Mouse (Mus musculus): ENCODE data around the gene Camk2g.

Camk2g gene

GRCm38 (mm10) chr14:20806116-20806840 is 12.4 kb upstream of the Camk2g start:
- peak; percentile 38 for DNase-seq

- peak; percentile 88 for DNase-seq
Measured at GRCm38 (mm10) chr14:20804964-20805672, 11.2 kb upstream of the Camk2g start.

GRCm38 (mm10) chr14:20804481-20804880 is 10.6 kb upstream of the Camk2g start:
- no peak for DNase-seq

- peak; percentile 90 for DNase-seq
Measured at GRCm38 (mm10) chr14:20803606-20803938, 9.7 kb upstream of the Camk2g start.

GRCm38 (mm10) chr14:20802926-20803605 is 9.2 kb upstream of the Camk2g start:
- DNase-seq: no peak

- peak; percentile 96 for DNase-seq
Measured at GRCm38 (mm10) chr14:20798761-20799160, 4.9 kb upstream of the Camk2g start.

- no peak for DNase-seq
Measured at GRCm38 (mm10) chr14:20798300-20798699, 4.4 kb upstream of the Camk2g start.

- DNase-seq: no peak
Measured at GRCm38 (mm10) chr14:20796643-20797042, 2.8 kb upstream of the Camk2g start.

GRCm38 (mm10) chr14:20796170-20796569 is 2.3 kb upstream of the Camk2g start:
- no peak for DNase-seq

- no peak for DNase-seq
Measured at GRCm38 (mm10) chr14:20795423-20796152, 1.7 kb upstream of the Camk2g start.

GRCm38 (mm10) chr14:20794589-20794988 is 701 bp upstream of the Camk2g start:
- no peak for DNase-seq

GRCm38 (mm10) chr14:20792922-20793757 is 748 bp downstream of the Camk2g start:
- peak; percentile 79 for DNase-seq

GRCm38 (mm10) chr14:20792243-20792921 is 1.5 kb downstream of the Camk2g start:
- no peak for DNase-seq

GRCm38 (mm10) chr14:20791511-20792242 is 2.2 kb downstream of the Camk2g start:
- no peak for DNase-seq

- no peak for DNase-seq
Measured at GRCm38 (mm10) chr14:20790996-20791395, 2.9 kb downstream of the Camk2g start.

GRCm38 (mm10) chr14:20790445-20790844 is 3.4 kb downstream of the Camk2g start:
- no peak for DNase-seq

- no peak for DNase-seq
Measured at GRCm38 (mm10) chr14:20789593-20789992, 4.3 kb downstream of the Camk2g start.

GRCm38 (mm10) chr14:20788151-20788550 is 5.7 kb downstream of the Camk2g start:
- no peak for DNase-seq

GRCm38 (mm10) chr14:20786611-20787015 is 7.3 kb downstream of the Camk2g start:
- peak; percentile 38 for DNase-seq

- DNase-seq: no peak
Measured at GRCm38 (mm10) chr14:20786020-20786419, 7.9 kb downstream of the Camk2g start.

- DNase-seq: peak; percentile 33
Measured at GRCm38 (mm10) chr14:20785231-20785630, 8.7 kb downstream of the Camk2g start.

All from kidney, postnatal 10 days (tissue).